Mouse (Mus musculus) megakaryocyte-erythroid progenitor cell, adult 5-6 weeks (primary cell): Measurements from ENCODE around the gene Dhx16. TPM values are rescaled to one million over a fixed set of nuclear protein-coding genes. Genes with fewer than 3 reads are reported as not detected.

ENCODE experiments used
- total RNA-seq, 2 experiments: library from RNA; stranded (forward) in 1 of 2; stranded (reverse) in 1 of 2; fragments of 200-1000, 215-1000 nt in 1 of 2; fragments of >200 nt in 1 of 2; fragmentation: Nextera tagmentation in 1 of 2; gene quantifications; 2 replicates each; pipeline ENCODE4 v1.2.3; 2014 to 2017

Dhx16 gene
- total RNA-seq, 2 experiments from 2014 or later: 68.8 to 132 TPM

Other genes with a start within 250 kb of the Dhx16 start
- gene Mucl3, start 236.1 kb upstream of the Dhx16 start, total RNA-seq (2014; fragmentation: Nextera tagmentation): not detected in 2 replicates
- gene Mucl3, start 236.1 kb upstream of the Dhx16 start, total RNA-seq (2017): not detected in 2 replicates
- gene Vars2, start 212.2 kb upstream of the Dhx16 start, total RNA-seq (2014; fragmentation: Nextera tagmentation): 32.5 and 44.2 TPM in 2 replicates
- gene Vars2, start 212.2 kb upstream of the Dhx16 start, total RNA-seq (2017): 8.3 and 19.1 TPM in 2 replicates
- 30.3 and 52.4 TPM in 2 replicates for gene Gtf2h4, start 206.1 kb upstream of the Dhx16 start, total RNA-seq (2014; fragmentation: Nextera tagmentation)
- gene Gtf2h4, start 206.1 kb upstream of the Dhx16 start, total RNA-seq (2017): 35.0 and 40.6 TPM in 2 replicates
- not detected in 2 replicates for gene Ddr1, start 175.2 kb upstream of the Dhx16 start, total RNA-seq (2014; fragmentation: Nextera tagmentation)
- gene Ddr1, start 175.2 kb upstream of the Dhx16 start, total RNA-seq (2017): not detected in 2 replicates
- gene Ier3, start 58.1 kb upstream of the Dhx16 start, total RNA-seq (2014; fragmentation: Nextera tagmentation): 9.4 and 18.1 TPM in 2 replicates
- gene Ier3, start 58.1 kb upstream of the Dhx16 start, total RNA-seq (2017): 16.1 and 18.2 TPM in 2 replicates
- gene Flot1, start 56.6 kb upstream of the Dhx16 start, total RNA-seq (2014; fragmentation: Nextera tagmentation): 68.3 and 99.7 TPM in 2 replicates
- 73.0 and 82.4 TPM in 2 replicates for gene Flot1, start 56.6 kb upstream of the Dhx16 start, total RNA-seq (2017)
- gene Tubb5, start 41.5 kb upstream of the Dhx16 start, total RNA-seq (2014; fragmentation: Nextera tagmentation): 823 and 947 TPM in 2 replicates
- gene Tubb5, start 41.5 kb upstream of the Dhx16 start, total RNA-seq (2017): 678 and 844 TPM in 2 replicates
- gene Mdc1, start 38.3 kb upstream of the Dhx16 start, total RNA-seq (2014; fragmentation: Nextera tagmentation): 71.8 and 74.8 TPM in 2 replicates
- 18.4 and 19.8 TPM in 2 replicates for gene Mdc1, start 38.3 kb upstream of the Dhx16 start, total RNA-seq (2017)
- gene Nrm, start 18.5 kb upstream of the Dhx16 start, total RNA-seq (2014; fragmentation: Nextera tagmentation): 27.0 and 32.4 TPM in 2 replicates
- 15.0 and 26.4 TPM in 2 replicates for gene Nrm, start 18.5 kb upstream of the Dhx16 start, total RNA-seq (2017)
- 11.9 and 13.3 TPM in 2 replicates for gene Ppp1r18, start 14.2 kb upstream of the Dhx16 start, total RNA-seq (2014; fragmentation: Nextera tagmentation)
- 1.0 and 2.3 TPM in 2 replicates for gene Ppp1r18, start 14.2 kb upstream of the Dhx16 start, total RNA-seq (2017)
- 107 and 160 TPM in 2 replicates for gene 2310061I04Rik, start 17.6 kb downstream of the Dhx16 start, total RNA-seq (2014; fragmentation: Nextera tagmentation)
- 8.1 and 10.9 TPM in 2 replicates for gene 2310061I04Rik, start 17.6 kb downstream of the Dhx16 start, total RNA-seq (2017)
- 23.1 and 31.9 TPM in 2 replicates for gene Atat1, start 30.3 kb downstream of the Dhx16 start, total RNA-seq (2014; fragmentation: Nextera tagmentation)
- gene Atat1, start 30.3 kb downstream of the Dhx16 start, total RNA-seq (2017): 3.0 and 4.3 TPM in 2 replicates
- 140 and 175 TPM in 2 replicates for gene Mrps18b, start 36.6 kb downstream of the Dhx16 start, total RNA-seq (2014; fragmentation: Nextera tagmentation)
- 72.7 and 92.6 TPM in 2 replicates for gene Mrps18b, start 36.6 kb downstream of the Dhx16 start, total RNA-seq (2017)
- 80.8 and 95.1 TPM in 2 replicates for gene Ppp1r10, start 36.6 kb downstream of the Dhx16 start, total RNA-seq (2014; fragmentation: Nextera tagmentation)
- gene Ppp1r10, start 36.6 kb downstream of the Dhx16 start, total RNA-seq (2017): 86.4 and 103 TPM in 2 replicates
- 132 and 157 TPM in 2 replicates for gene Abcf1, start 89.9 kb downstream of the Dhx16 start, total RNA-seq (2014; fragmentation: Nextera tagmentation)
- gene Abcf1, start 89.9 kb downstream of the Dhx16 start, total RNA-seq (2017): 398 and 560 TPM in 2 replicates
- gene Gnl1, start 100.0 kb downstream of the Dhx16 start, total RNA-seq (2014; fragmentation: Nextera tagmentation): 27.1 and 28.2 TPM in 2 replicates
- 13.8 and 16.3 TPM in 2 replicates for gene Gnl1, start 100.0 kb downstream of the Dhx16 start, total RNA-seq (2017)
- gene Prr3, start 100.4 kb downstream of the Dhx16 start, total RNA-seq (2014; fragmentation: Nextera tagmentation): 41.0 and 48.3 TPM in 2 replicates
- 20.5 and 31.3 TPM in 2 replicates for gene Prr3, start 100.4 kb downstream of the Dhx16 start, total RNA-seq (2017)
- 6.8 and 10.1 TPM in 2 replicates for gene H2-T24, start 140.7 kb downstream of the Dhx16 start, total RNA-seq (2014; fragmentation: Nextera tagmentation)
- gene H2-T24, start 140.7 kb downstream of the Dhx16 start, total RNA-seq (2017): 25.5 and 35.1 TPM in 2 replicates
- gene H2-T23, start 153.0 kb downstream of the Dhx16 start, total RNA-seq (2014; fragmentation: Nextera tagmentation): 55.6 and 98.1 TPM in 2 replicates
- 84.5 and 111 TPM in 2 replicates for gene H2-T23, start 153.0 kb downstream of the Dhx16 start, total RNA-seq (2017)
- gene H2-T22, start 162.9 kb downstream of the Dhx16 start, total RNA-seq (2014; fragmentation: Nextera tagmentation): 17.1 and 25.6 TPM in 2 replicates
- 30.1 and 31.5 TPM in 2 replicates for gene H2-T22, start 162.9 kb downstream of the Dhx16 start, total RNA-seq (2017)
- 0.52 TPM in 1 of 2 replicates, not detected in the other for gene Gm6034, start 163.1 kb downstream of the Dhx16 start, total RNA-seq (2014; fragmentation: Nextera tagmentation)
- gene Gm6034, start 163.1 kb downstream of the Dhx16 start, total RNA-seq (2017): not detected in 2 replicates
- gene Gm11127, start 178.6 kb downstream of the Dhx16 start, total RNA-seq (2014; fragmentation: Nextera tagmentation): not detected in 2 replicates
- gene Gm11127, start 178.6 kb downstream of the Dhx16 start, total RNA-seq (2017): not detected in 2 replicates
- 0.22 and 1.5 TPM in 2 replicates for gene Gm19684, start 241.9 kb downstream of the Dhx16 start, total RNA-seq (2014; fragmentation: Nextera tagmentation)
- 0.38 TPM in 1 of 2 replicates, not detected in the other for gene Gm19684, start 241.9 kb downstream of the Dhx16 start, total RNA-seq (2017)
- not detected in 2 replicates for gene Gm7030, start 249.6 kb downstream of the Dhx16 start, total RNA-seq (2014; fragmentation: Nextera tagmentation)
- not detected in 2 replicates for gene Gm7030, start 249.6 kb downstream of the Dhx16 start, total RNA-seq (2017)